Mouse (Mus musculus): ENCODE results near the gene Foxp4.
A peak's percentile ranks its signal among the peaks of the same experiment; 100 is the strongest.

Foxp4 gene

GRCm38 (mm10) chr17:47924383-47925339, at the start of gene Foxp4:
Gene Foxp4, minus strand, starts transcription at chr17:47924645.
- DNase-seq: peak; percentile 72 to 81

DNA sequence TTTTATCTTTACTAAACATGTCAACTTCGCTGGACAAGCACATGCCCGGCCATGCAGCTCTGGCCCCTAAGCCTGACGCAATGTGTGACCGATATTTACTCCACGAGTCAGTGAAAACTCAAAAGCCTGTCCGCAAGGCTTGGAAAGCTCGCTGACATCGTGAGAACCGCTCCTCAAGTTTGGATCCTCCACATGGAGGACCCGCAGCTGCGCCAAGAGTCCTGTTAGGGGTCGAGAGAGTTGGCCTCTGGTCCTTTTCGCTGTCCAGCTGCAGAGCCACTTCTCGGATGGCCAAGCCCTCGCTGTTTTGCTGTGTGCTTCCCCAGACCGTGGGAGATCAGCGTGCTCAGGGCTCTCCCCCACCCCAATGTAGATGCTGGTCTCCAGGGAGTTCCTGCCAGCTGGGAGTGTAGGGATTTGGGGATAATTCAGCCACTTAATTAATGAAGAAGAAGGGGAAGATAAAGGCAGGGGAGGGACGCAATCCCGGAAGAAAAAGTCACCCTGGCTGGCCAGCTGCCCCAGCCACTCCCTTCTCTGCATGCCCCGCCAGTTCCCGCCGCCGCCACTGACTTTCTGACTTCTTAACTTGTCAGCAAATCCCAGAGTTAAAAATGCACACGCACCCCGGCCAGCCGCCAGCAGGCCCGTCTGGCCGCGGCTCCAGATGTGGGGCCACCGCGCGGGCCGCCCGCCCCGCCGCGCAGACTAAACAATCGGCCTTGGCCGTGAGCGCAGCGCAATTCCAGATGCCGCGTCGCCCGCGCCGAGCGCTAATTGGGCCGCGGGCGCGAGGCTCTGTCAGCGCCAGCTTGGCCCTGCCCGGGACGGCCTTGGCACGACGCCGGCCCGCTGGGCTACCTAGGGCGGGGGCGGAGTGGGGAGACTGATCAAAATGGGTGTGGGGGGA, 49.4 kb upstream of the Foxp4 start:
- DNase-seq: peak; percentile 13 to 32

DNA sequence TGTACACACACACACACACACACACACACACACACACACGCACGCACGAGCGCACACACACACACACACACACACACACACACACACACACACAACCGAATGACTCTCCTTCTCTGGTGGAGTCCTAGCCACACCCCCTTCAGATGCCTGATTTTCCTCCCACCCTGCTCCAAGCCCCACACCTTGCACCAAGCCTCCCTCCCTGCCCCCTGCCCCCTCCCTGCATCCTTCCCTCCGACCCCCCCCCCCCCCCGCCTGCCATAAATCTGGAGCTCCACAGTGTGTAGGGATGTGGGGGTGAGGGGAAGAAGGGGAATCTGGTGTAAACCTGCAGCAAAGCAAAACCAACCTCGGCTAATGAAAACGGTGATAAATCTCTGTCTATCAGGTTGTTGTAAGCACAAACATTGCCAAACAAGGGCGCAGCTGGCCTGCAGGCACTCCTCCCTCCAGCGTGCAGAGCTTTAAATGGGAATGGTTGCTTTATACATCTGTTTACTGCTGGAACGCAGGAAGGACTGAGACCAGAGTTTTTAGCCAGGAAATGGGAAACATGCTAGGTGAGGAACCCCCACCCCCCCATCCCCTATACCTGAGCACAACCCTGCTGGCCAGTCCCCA, 41.5 kb upstream of the Foxp4 start:
- DNase-seq: no peak

DNA sequence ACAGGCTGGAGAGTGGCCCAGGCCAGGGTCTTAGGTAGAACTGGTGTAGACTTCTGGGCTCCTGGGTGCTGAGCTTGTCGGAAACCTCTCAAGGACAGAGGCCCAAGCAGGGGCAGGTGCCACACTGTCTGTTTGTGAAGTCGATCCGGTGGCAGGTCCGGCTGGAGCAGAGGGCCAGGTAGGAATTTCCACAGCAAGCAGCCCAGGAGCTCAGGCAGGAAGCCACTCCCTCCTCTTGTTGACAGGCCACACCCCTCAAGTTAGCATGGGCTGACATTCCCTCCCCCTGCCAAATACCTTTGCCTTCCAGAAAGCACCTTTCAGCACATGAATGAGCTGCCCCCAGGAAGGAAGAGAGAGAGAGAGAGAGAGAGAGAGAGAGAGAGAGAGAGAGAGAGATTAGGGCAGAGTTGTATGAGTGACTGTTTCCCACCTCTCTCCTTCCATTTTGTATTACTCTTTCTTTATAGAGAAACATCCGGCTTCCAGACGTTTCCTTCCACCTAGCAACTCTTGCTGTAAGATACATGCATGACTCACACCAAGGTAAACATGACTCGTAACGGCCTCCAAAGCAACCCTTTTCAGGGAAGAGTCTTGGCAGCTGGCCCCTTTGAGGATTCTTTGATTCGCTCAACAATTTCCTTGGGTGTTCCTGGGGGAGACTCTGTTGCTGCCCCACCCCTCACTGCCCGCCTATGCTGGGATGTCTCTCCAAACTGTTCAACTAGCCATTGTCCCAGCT, 33.8 kb upstream of the Foxp4 start:
- no peak for DNase-seq

DNA sequence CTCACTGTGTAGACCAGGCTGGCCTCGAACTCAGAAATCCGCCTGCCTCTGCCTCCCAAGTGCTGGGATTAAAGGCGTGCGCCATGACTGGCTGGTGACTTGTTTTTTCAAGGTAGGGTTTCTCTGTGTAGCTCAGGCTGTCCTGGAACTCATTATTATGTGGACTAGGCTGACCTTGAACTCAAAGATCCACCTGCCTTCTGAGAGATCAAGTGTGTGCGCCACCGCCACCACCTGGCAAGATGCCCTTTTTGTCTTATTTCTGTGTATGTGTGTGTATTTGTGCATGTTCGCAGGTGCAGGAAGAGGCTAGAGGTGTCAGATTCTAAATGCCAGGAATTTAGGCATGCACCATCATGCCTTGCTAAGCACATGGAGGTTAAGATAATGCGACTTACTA, 32.0 kb upstream of the Foxp4 start:
- DNase-seq: no peak

GRCm38 (mm10) chr17:47955054-47955741, 30.8 kb upstream of the Foxp4 start:
- no peak for DNase-seq

GRCm38 (mm10) chr17:47953231-47953630, 28.8 kb upstream of the Foxp4 start:
- DNase-seq: no peak

DNA sequence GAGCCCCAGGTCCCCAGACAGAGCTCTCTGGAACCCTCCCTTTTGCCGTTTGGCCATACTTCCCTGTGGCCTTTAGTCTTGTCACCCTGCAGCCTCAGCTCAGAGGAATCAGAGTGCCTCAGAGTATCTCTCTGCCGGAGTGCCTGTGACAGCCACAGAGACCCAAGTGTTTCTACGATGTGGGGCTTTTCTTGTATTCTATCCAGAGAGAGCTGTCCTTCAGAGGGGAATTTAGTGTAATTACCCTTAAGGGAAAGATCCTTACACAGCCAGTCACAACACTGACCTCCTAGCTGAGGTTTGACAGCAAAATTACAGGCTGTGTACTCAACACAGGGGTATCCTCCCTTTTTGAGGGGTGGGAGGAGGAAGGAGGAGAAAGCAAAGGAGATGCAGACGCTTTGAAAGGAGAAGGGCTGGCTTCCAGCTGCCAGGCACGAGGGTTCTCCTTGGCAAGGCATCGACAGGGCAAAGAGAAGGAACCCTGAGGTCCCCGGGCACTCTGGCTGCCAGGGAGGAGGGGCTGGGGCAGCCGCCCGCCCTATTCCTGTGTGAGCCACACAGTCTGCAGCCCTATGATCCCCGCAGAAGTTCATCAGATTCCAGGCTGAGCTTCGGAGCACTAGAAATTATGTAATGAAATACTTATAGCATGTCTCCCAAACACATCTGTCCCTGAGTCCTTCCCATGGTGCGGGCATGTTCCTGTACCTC, 28.1 kb upstream of the Foxp4 start:
- DNase-seq: no peak

GRCm38 (mm10) chr17:47951452-47951851, 27.0 kb upstream of the Foxp4 start:
- no peak for DNase-seq

DNA sequence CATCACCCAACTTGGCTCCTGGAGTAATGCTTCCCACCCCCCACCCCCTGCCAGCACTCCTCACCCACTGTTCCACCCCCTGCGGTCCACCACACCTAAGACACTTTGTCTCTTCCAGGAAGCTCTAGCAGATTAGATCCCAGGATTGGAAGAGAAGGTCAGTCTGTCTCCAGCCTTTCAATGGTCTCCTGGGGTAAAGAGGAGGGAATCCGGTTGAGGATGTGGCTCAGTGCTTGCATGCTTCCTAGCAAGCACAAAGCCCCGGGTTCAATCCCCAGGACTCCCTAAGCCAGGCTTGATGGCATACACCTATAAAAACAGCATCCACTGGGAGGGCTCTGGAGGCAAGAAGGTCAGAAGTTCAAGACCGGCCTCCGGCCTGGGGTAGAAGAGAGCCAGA, 26.4 kb upstream of the Foxp4 start:
- DNase-seq: no peak

GRCm38 (mm10) chr17:47949441-47949840, 25.0 kb upstream of the Foxp4 start:
- no peak for DNase-seq

DNA sequence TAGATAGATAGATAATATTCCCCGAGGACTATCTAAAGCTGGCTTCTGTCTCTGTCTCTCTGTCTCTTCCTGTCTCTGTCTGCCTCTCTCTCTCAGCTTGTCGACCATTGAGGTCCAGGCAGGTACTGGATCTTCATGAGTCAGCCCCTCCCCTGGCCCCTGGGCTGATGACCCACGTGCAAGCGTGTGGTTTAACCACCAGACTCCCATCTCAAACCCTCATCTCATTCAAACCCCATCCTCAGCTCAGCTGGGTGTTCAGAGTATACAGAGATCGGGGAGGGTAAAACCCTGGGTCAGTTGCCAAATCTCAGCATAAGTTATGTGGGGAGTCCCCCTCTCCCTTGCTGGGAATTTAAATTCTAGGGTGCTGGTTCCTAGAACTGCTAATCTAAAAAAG, 24.3 kb upstream of the Foxp4 start:
- no peak for DNase-seq

DNA sequence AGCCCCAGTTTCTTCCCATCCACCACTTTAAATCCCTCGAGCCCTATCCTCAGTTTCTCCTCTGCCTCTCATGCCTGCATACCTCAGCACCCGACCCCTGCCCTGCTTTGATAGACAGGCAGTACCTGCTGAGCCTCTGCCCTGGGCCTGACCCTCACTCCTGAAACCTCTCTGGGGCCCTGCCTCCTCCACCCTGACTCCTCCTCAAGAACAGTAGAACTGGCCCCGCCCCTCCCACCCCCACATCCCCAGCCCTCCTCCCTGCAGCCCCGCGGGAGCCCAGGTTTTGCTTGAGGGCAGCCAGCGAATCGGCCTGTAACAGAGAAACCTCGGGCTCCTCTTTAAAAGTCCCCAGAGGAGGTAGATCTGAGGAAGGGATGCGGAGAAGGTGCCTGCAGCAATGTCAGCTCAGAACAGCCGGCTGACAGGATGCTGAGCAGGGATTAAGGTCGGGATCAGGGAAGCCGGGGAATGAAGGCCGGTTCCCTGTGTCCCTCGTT, 22.5 kb upstream of the Foxp4 start:
- DNase-seq: peak; percentile 50 to 56

- no peak for DNase-seq
Observed at GRCm38 (mm10) chr17:47946111-47946510, 21.7 kb upstream of the Foxp4 start.

DNA sequence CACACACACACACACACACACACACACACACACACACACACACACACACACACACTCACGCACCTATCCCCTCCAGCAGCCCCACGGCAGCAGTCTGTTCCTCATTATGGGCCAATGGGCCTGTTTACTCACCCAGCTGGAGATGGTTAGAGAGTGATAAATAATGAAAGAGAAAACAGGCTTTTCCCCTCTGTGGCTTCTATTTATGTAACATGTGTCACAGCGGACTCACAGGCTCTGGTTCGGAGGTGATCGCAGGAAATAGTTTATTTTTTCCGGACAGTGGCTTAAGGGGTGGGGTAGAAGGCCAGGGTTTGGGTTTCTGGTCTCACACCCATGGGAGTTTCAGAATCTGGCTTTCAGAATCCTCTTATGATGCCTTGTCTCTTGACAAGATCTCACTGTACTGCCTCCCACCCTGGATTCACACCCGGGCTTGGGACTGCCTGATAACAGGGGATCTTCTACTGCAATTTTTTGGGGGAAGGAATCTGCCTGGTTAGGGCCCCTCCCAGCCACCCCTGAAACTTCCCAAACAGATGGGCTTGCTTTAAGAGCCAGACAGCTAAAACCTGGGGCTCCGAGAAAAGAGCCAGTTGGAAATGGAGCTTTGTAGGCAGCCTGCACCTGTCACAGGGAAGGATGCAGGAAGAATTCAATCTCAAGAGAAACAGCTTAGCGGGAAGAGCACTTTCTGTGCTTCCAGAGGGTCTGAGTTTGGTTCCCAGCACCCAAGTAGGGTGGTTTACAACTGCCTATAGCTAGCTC, 18.8 kb upstream of the Foxp4 start:
- DNase-seq: peak in 1 of 2 experiments; percentile 16

GRCm38 (mm10) chr17:47942008-47942407, 17.6 kb upstream of the Foxp4 start:
- no peak for DNase-seq

DNA sequence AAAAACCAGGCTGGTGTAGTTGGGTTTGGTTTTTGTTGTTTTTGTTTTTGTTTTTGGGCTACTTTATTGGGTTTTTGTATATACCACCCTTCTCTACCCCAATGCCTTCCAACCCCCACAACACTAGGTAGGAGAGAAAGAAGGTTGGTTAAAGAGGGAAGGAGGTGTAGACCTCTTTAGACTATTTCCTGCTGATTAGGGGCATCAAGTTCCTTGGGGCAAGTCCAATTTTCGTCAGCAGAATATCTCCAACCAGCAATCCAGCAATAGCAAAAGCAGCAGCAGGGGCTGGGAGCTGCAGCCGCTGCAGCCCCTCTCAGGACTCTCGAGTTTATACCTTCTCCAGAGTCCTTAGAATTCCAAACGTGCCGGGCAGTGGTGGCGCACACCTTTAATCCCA, 14.4 kb upstream of the Foxp4 start:
- no peak for DNase-seq

DNA sequence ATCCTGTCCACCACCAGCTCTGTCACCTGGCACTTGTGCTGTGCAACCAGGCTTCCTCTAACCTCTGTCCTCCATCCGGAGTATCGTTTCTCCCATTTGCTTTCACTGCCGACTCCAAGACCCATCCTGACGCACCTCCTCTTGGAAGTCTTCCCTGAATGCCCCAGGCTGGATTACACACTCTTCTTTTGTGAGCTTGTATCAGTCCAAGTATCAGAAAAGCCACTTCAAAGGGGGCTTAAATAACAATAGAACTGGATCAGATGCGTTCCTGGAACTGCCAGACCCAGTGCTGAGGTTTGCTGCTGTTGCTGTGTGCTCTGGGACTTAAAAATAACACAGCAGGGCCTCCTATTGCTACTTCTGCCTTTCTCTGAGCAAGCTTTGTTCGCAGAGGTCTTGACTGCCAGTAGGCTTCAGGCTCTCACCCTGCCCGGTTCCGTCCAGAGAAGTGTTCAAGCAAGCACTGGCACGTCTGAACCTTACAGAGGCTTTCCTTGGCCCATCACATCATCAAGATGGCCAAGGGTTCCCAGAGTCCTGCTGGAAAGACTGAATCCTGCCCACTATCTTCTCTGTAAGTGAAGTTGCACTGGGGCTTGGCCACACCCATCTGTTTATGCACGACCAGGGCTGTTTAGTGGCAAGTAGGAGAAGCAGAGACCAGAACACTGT, 13.6 kb upstream of the Foxp4 start:
- no peak for DNase-seq

DNA sequence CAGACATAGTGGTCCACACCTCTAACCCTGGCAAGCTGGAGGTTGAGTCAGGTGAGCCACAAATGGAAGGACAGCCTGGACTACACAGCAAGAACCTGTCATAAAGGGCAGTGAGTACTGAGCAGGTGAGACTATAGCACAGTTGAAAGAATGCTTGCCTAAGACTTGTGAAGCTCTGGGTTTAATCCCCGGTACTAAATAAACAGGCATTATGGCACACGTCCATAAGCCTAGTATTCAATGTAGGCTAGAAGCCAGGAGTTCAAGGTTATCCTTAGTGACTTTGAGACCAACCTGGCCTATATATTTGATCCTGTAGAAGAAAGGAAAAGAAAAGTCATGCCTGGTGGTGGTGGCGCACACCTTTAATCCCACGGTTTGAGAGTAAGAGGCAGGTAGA, 12.1 kb upstream of the Foxp4 start:
- no peak for DNase-seq
